Mouse (Mus musculus) telencephalon, adult 2 months (tissue): ENCODE measurements at regions not wholly inside any gene's neighbourhood (a gene's known extent, or its start where the extent isn't known, plus 50 kb on each side); places are given as distances from the start of the nearest gene placed in this dataset.

ENCODE experiments used
- DNase-seq: peaks from one replicate; pipeline ENCODE4 v3.0.0-alpha.2; 2011; ENCODE audit warnings: low read depth, low spot score

GRCm38 (mm10) chr3:10523359-10523758 is 187.9 kb upstream of the Gm38303 start:
- no peak for DNase-seq

- DNase-seq: no peak
These were observed 176.7 kb upstream of the Gm38303 start for GRCm38 (mm10) chr3:10512186-10512585.

GRCm38 (mm10) chr3:10511376-10511775 is 175.9 kb upstream of the Gm38303 start:
- DNase-seq: peak; percentile 40
